Mouse (Mus musculus): ENCODE data around the gene Spns3.

GRCm38 (mm10) chr11:72487171-72487570, 63.1 kb downstream of the Spns3 start:
- TF ChIP-seq POLR2A (IDR thresholded peaks at IDR 0.05; ENCODE audit: insufficient read depth, low read depth, low read length) (no peak; the same call in 1 of the 2 replicates), CTCF (IDR thresholded peaks at IDR 0.05) (no peak)
